Mouse (Mus musculus) forebrain, embryonic 16.5 days (tissue): ENCODE results near the gene Rev3l. TPM values are rescaled to one million over a fixed set of nuclear protein-coding genes. Genes with fewer than 3 reads are reported as not detected.

ENCODE experiments used
- ATAC-seq: fragments of 200-750 bp; cut with Nextera tagmentation; 2 replicates; pipeline ENCODE4 v1.8.0; 2017; ENCODE audit warnings: mild to moderate bottlenecking, moderate library complexity
- H3K27ac ChIP-seq: fragments of 300-500 bp; sonication (generic); 2 replicates; pipeline ENCODE4 v1.5.1; 2014; ENCODE audit warnings: low read length, control low read depth
- H3K27me3 ChIP-seq: fragments of 300-500 bp; sonication (generic); replicated peaks from 2 replicates; pipeline ENCODE4 v1.6.1; 2014; ENCODE audit warnings: low read length; ENCODE audit not compliant: control insufficient read depth, insufficient read depth
- H3K36me3 ChIP-seq: fragments of 300-500 bp; sonication (generic); 2 replicates; pipeline ENCODE4 v1.6.1; 2014; ENCODE audit not compliant: control insufficient read depth, insufficient read depth
- H3K4me1 ChIP-seq: fragments of 300-500 bp; sonication (generic); replicated peaks from 2 replicates; pipeline ENCODE4 v1.6.1; 2014; ENCODE audit warnings: low read length; ENCODE audit not compliant: control insufficient read depth, insufficient read depth
- H3K4me2 ChIP-seq: fragments of 300-500 bp; sonication (generic); 2 replicates; pipeline ENCODE4 v1.6.1; 2014; ENCODE audit warnings: mild to moderate bottlenecking, low read length, control low read depth
- H3K4me3 ChIP-seq: fragments of 300-500 bp; sonication (generic); replicated peaks from 2 replicates; pipeline ENCODE4 v1.5.1; 2014; ENCODE audit warnings: mild to moderate bottlenecking, low read length, control low read depth
- H3K9ac ChIP-seq: fragments of 300-500 bp; sonication (generic); replicated peaks from 2 replicates; pipeline ENCODE4 v1.6.1; 2014; ENCODE audit warnings: low read depth, low read length, control low read depth
- H3K9me3 ChIP-seq: fragments of 300-500 bp; sonication (generic); 2 replicates; pipeline ENCODE4 v1.6.1; 2016; ENCODE audit warnings: low read length; ENCODE audit not compliant: control insufficient read depth
- WGBS: fragments of 180-500 bp; shearing (Covaris S2); extraction: QIAGEN DNeasy Blood & Tissue Kit; methylation state at CpG from one replicate; pipeline ENCODE4 v1.1.7; 2014; 5-methylcytosine and 5-hydroxymethylcytosine counted together
- polyA plus RNA-seq: library from polyadenylated mRNA; unstranded; fragments of >200 nt; fragmentation: Nextera tagmentation; extraction: Ambion mirVana; gene quantifications from 2 replicates; pipeline ENCODE4 v1.2.1, GENCODE M21; 2015

Rev3l gene
- polyA plus RNA-seq, 1 experiment from 2014 or later = 28.8 TPM

- 87% methylated on average over 9 of the region's 9 CpGs for WGBS
- no peak for ATAC-seq
- H3K4me3 ChIP-seq = no peak overlapping the region
- H3K36me3 ChIP-seq = no peaks in the 10 kb centered on the region
- H3K27ac ChIP-seq = no peak overlapping the region
- H3K9ac ChIP-seq = no peak overlapping the region
- H3K4me2 ChIP-seq = no peak overlapping the region
- no peaks in the 10 kb centered on the region for H3K27me3 ChIP-seq
- no peaks in the 10 kb centered on the region for H3K9me3 ChIP-seq
- H3K4me1 ChIP-seq = 0 out of 2 replicates have a peak, but pooled peaks cover 4% of the 10 kb centered on the region
Observed at GRCm38 (mm10) chr10:39773940-39774726, 42.2 kb downstream of the Rev3l start.

GRCm38 (mm10) chr10:39776927-39777326 is 45.0 kb downstream of the Rev3l start:
- Histone ChIP-seq H3K9me3 (no peaks in the 10 kb centered on the region), H3K4me1 (0 out of 2 replicates have a peak, but pooled peaks cover 6% of the 10 kb centered on the region), H3K36me3 (no peaks in the 10 kb centered on the region), H3K27me3 (no peaks in the 10 kb centered on the region), H3K9ac (no peak overlapping the region), H3K4me3 (no peak overlapping the region), H3K27ac (no peak overlapping the region), H3K4me2 (no peak overlapping the region)
- WGBS = 92% methylated on average over 3 of the region's 3 CpGs
- ATAC-seq = no peak

- no peak overlapping the region for H3K4me2 ChIP-seq
- no peaks in the 10 kb centered on the region for H3K9me3 ChIP-seq
- 91% methylated on average over 4 of the region's 4 CpGs for WGBS
- H3K4me3 ChIP-seq = no peak overlapping the region
- ATAC-seq = no peak
- no peak overlapping the region for H3K9ac ChIP-seq
- no peak overlapping the region for H3K27ac ChIP-seq
- no peaks in the 10 kb centered on the region for H3K36me3 ChIP-seq
- H3K27me3 ChIP-seq = no peaks in the 10 kb centered on the region
- H3K4me1 ChIP-seq = 0 out of 2 replicates have a peak, but pooled peaks cover 6% of the 10 kb centered on the region
Observed at GRCm38 (mm10) chr10:39778305-39778704, 46.4 kb downstream of the Rev3l start.

GRCm38 (mm10) chr10:39785241-39785640 is 53.3 kb downstream of the Rev3l start:
- 0 out of 2 replicates have a peak, but pooled peaks cover 2% of the 10 kb centered on the region for H3K36me3 ChIP-seq
- H3K4me2 ChIP-seq = no peak overlapping the region
- no peak overlapping the region for H3K27ac ChIP-seq
- no peak overlapping the region for H3K9ac ChIP-seq
- no peaks in the 10 kb centered on the region for H3K9me3 ChIP-seq
- H3K4me3 ChIP-seq = no peak overlapping the region
- 95% methylated on average over 3 of the region's 3 CpGs for WGBS
- no peaks in the 10 kb centered on the region for H3K4me1 ChIP-seq
- no peak for ATAC-seq
- no peaks in the 10 kb centered on the region for H3K27me3 ChIP-seq

- 93% methylated on average over 1 of the region's 1 CpGs for WGBS
- H3K4me1 ChIP-seq = no peaks in the 10 kb centered on the region
- peaks cover 5% of the 10 kb centered on the region for H3K36me3 ChIP-seq
- no peak overlapping the region for H3K27ac ChIP-seq
- no peak for ATAC-seq
- no peak overlapping the region for H3K4me3 ChIP-seq
- no peak overlapping the region for H3K9ac ChIP-seq
- H3K4me2 ChIP-seq = no peak overlapping the region
- H3K9me3 ChIP-seq = no peaks in the 10 kb centered on the region
- H3K27me3 ChIP-seq = no peaks in the 10 kb centered on the region
Observed at GRCm38 (mm10) chr10:39793295-39793694, 61.4 kb downstream of the Rev3l start.

- no peaks in the 10 kb centered on the region for H3K4me1 ChIP-seq
- H3K9ac ChIP-seq = no peak overlapping the region
- ATAC-seq = no peak
- H3K27ac ChIP-seq = no peak overlapping the region
- H3K27me3 ChIP-seq = no peaks in the 10 kb centered on the region
- WGBS = 71% methylated on average over 3 of the region's 3 CpGs
- peaks cover 27% of the 10 kb centered on the region for H3K36me3 ChIP-seq
- no peak overlapping the region for H3K4me3 ChIP-seq
- H3K9me3 ChIP-seq = no peaks in the 10 kb centered on the region
- no peak overlapping the region for H3K4me2 ChIP-seq
Observed at GRCm38 (mm10) chr10:39811507-39811906, 79.6 kb downstream of the Rev3l start.

- peak; percentile 66 for ATAC-seq
- no peak overlapping the region for H3K27ac ChIP-seq
- H3K4me1 ChIP-seq = no peaks in the 10 kb centered on the region
- peaks cover 23% of the 10 kb centered on the region for H3K36me3 ChIP-seq
- H3K4me3 ChIP-seq = no peak overlapping the region
- no peak overlapping the region for H3K4me2 ChIP-seq
- WGBS = 72% methylated on average over 1 of the region's 1 CpGs
- H3K27me3 ChIP-seq = no peaks in the 10 kb centered on the region
- H3K9me3 ChIP-seq = no peaks in the 10 kb centered on the region
- no peak overlapping the region for H3K9ac ChIP-seq
Observed at GRCm38 (mm10) chr10:39842621-39843020, 110.7 kb downstream of the Rev3l start.

GRCm38 (mm10) chr10:39865509-39865908 is 133.6 kb downstream of the Rev3l start:
- H3K36me3 ChIP-seq = peaks cover 20% of the 10 kb centered on the region
- WGBS = 95% methylated on average over 2 of the region's 2 CpGs

GRCm38 (mm10) chr10:39888621-39889020 is 156.7 kb downstream of the Rev3l start:
- WGBS = 83% methylated on average over 3 of the region's 3 CpGs
- Histone ChIP-seq H3K27ac (no peak overlapping the region), H3K4me2 (no peak overlapping the region), H3K4me1 (no peaks in the 10 kb centered on the region), H3K4me3 (no peak overlapping the region), H3K27me3 (no peaks in the 10 kb centered on the region), H3K36me3 (no peaks in the 10 kb centered on the region; the same call in 1 of the 2 replicates), H3K9me3 (no peaks in the 10 kb centered on the region), H3K9ac (no peak overlapping the region)
- ATAC-seq = no peak

More at GRCm38 (mm10) chr10:39865509-39865908, 133.6 kb downstream of the Rev3l start:
- no peak overlapping the region for H3K4me3 ChIP-seq
- no peak overlapping the region for H3K9ac ChIP-seq
- H3K4me2 ChIP-seq = no peak overlapping the region
- no peak for ATAC-seq
- H3K27me3 ChIP-seq = no peaks in the 10 kb centered on the region
- H3K27ac ChIP-seq = no peak overlapping the region
- no peaks in the 10 kb centered on the region for H3K4me1 ChIP-seq
- no peaks in the 10 kb centered on the region for H3K9me3 ChIP-seq
